Mouse (Mus musculus) ES-Bruce4 (cell line): Measurements from ENCODE around the gene Ptk6. TPM values are rescaled to one million over a fixed set of nuclear protein-coding genes. Genes with fewer than 3 reads are reported as not detected.

Source experiments
- H3K27ac ChIP-seq: 2 replicates; pipeline ENCODE4 v1.5.1; 2012; ENCODE audit warnings: low read length, inconsistent platforms; ENCODE audit not compliant: insufficient read depth
- H3K27me3 ChIP-seq: 2 replicates; pipeline ENCODE4 v1.6.1; 2012; ENCODE audit warnings: mild to moderate bottlenecking, low read length, inconsistent platforms; ENCODE audit not compliant: control insufficient read depth, poor library complexity, insufficient read depth, severe bottlenecking
- H3K36me3 ChIP-seq: 2 replicates; pipeline ENCODE4 v1.6.1; 2012; ENCODE audit warnings: inconsistent platforms, mild to moderate bottlenecking, low read length, moderate library complexity; ENCODE audit not compliant: control insufficient read depth, poor library complexity, insufficient read depth, severe bottlenecking
- H3K4me1 ChIP-seq: one replicate; pipeline ENCODE4 v1.8.1; 2011; ENCODE audit warnings: low read length; ENCODE audit not compliant: control insufficient read depth, insufficient read depth
- H3K4me3 ChIP-seq: 2 replicates; pipeline ENCODE4 v1.5.1; 2011; ENCODE audit warnings: low read depth, mild to moderate bottlenecking, low read length
- H3K9ac ChIP-seq: 2 replicates; pipeline ENCODE4 v1.6.1; 2012; ENCODE audit warnings: low read depth, mild to moderate bottlenecking, inconsistent platforms; ENCODE audit not compliant: poor library complexity, severe bottlenecking
- H3K9me3 ChIP-seq: replicated peaks from 2 replicates; pipeline ENCODE4 v1.6.1; 2012; ENCODE audit warnings: mild to moderate bottlenecking, low read length, inconsistent platforms; ENCODE audit not compliant: control insufficient read depth, poor library complexity, insufficient read depth, severe bottlenecking
- CTCF ChIP-seq: IDR thresholded peaks from one replicate; pipeline ENCODE4 v1.8.1; 2011; ENCODE audit warnings: low read depth, low read length
- EP300 ChIP-seq: IDR thresholded peaks from 2 replicates; pipeline ENCODE4 v1.6.1; 2011; ENCODE audit warnings: low read depth, low read length; ENCODE audit not compliant: insufficient read depth
- POLR2A ChIP-seq: IDR thresholded peaks from one replicate; pipeline ENCODE4 v1.8.1; 2011; ENCODE audit warnings: low read length; ENCODE audit not compliant: insufficient read depth
- polyA plus RNA-seq: library from polyadenylated mRNA; stranded (reverse); fragments of >200 nt; gene quantifications from 2 replicates; pipeline ENCODE4 v1.2.4, GENCODE M21; 2011; ENCODE audit warnings: low read depth; ENCODE audit not compliant: missing spikeins, insufficient read depth, insufficient read length

The Ptk6 gene
- polyA plus RNA-seq, 1 experiment = not detected

DNA sequence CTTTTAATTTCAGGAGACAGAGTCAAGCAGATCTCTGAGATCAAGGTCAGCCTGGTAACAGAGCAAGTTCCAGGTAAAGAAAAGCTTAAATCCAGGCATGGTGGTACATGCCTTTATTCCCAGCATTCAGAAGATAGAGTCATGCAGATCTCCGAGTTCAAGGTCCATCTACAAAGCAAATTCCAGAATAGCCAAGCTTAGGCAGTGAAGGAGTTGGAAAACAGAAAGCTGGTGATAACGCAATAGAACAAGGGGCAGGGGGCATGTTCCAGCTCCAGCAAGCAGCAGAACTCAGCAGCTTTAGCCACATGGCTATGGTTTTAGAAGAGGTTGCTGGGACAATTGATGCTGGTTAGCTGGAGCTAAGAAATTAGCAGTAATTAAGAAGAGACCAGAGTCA is 22.4 kb upstream of the Ptk6 start:
- Histone ChIP-seq H3K27me3 (no peaks in the 10 kb centered on the region), H3K27ac (no peak overlapping the region), H3K9me3 (no peaks in the 10 kb centered on the region), H3K9ac (no peak overlapping the region), H3K4me3 (no peak overlapping the region), H3K36me3 (no peaks in the 10 kb centered on the region), H3K4me1 (no peaks in the 10 kb centered on the region)
- TF ChIP-seq POLR2A (no peak), CTCF (no peak), EP300 (no peak)

DNA sequence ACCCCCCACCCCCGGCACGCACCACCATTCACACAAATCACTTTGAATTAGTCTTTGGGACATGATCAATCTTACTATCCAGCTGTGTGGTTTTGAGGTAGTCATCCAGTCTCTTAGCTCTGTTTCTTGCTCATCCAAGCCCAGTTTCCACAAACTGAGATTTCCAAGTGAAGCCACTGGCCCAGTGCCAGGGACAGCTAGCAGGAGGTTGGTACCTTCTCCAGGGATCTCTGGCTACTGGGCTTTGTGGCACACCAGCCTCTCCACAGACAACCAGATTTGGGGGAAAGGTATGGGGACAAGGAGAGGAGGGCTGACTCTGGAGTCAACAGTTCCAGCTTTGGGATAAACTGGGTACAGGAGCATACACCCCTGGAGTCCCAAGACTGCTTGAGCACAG is 17.8 kb upstream of the Ptk6 start:
- no peaks in the 10 kb centered on the region for H3K27me3 ChIP-seq
- TF ChIP-seq POLR2A (no peak), CTCF (no peak), EP300 (no peak)
- H3K27ac ChIP-seq = no peak overlapping the region
- no peaks in the 10 kb centered on the region for H3K9me3 ChIP-seq
- H3K4me1 ChIP-seq = no peaks in the 10 kb centered on the region
- no peaks in the 10 kb centered on the region for H3K36me3 ChIP-seq
- H3K4me3 ChIP-seq = no peak overlapping the region
- no peak overlapping the region for H3K9ac ChIP-seq

DNA sequence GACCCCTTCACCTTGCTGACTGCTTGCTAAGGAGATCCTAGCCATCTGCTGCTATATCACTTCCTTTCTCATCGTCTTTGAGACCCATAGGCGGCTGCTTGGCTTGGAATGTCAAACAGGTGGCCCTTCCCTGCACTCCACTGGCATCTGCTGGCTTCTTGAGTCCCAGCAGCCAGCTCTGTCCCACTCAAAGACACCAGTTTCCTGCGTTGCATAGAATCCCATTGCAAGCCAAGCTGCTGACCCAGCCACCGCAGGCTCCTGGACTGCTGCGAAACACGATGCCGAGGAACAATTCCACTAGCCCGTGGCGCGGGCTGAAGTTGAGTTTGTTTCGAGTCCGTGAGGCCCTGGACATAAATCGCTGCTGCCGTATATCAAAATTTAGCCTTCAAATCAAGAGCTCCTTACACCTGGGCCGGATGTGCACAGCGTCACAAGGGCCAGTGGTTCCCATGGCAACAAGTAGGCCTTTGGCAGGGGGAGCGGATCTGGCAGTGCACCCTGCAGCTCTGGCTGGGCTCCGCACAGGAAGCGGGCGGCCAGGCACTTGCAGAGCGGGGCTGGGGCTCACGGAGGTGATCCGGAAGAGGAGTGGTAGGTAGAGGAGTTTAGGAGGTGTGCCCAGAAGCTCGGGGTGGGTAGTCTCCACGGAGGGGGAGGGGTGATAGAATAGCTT is 17.1 kb upstream of the Ptk6 start, which contains the start of gene Fndc11:
TSS of gene Fndc11 (plus strand) at position 476 of the 679 bp plus-strand sequence.
- TF ChIP-seq CTCF (no peak), POLR2A (no peak), EP300 (no peak)
- H3K27me3 ChIP-seq = no peaks in the 10 kb centered on the region
- peak within 1 kb of the TSS; percentile 20 for H3K4me3 ChIP-seq
- no peak within 1 kb of the TSS for H3K27ac ChIP-seq
- no peaks in the 10 kb centered on the region for H3K4me1 ChIP-seq
- no peaks in the 10 kb centered on the region for H3K9me3 ChIP-seq
- H3K36me3 ChIP-seq = no peaks in the 10 kb centered on the region
- no peak within 1 kb of the TSS for H3K9ac ChIP-seq

DNA sequence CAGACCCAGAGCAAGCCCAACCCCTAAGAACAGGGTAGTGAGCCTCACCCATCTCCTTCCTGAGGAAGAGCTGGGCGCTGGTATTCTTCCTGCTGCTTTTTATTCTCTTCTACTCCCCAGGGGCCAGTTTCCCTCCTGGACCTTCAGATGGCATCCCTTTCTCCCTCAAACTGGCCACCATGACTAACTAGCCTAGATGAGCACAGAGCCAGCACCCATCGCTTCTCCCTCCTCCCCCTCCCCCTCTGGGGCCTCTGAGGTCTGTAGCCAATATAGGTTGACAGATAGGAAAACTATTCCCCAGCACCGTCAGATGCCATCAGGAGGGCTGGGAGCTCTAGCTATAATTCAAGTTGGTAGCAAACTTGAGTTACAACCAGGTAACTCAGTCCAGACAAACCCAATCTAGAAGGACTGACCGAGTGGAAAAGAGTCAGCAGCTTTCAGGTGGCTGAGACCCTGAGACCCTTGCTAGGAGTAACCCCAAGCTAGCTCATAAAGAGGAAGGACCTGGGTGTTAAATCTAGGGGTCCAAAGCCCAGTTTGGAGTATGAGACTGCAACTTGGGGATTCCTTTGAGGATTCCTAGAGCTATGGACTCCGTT is 16.4 kb upstream of the Ptk6 start:
- TF ChIP-seq POLR2A = no peak
- no peak for TF ChIP-seq EP300
- no peak for TF ChIP-seq CTCF
- H3K27me3 ChIP-seq = no peaks in the 10 kb centered on the region
- no peak overlapping the region for H3K27ac ChIP-seq
- H3K9me3 ChIP-seq = no peaks in the 10 kb centered on the region
- no peaks in the 10 kb centered on the region for H3K4me1 ChIP-seq
- H3K4me3 ChIP-seq = no peak overlapping the region
- no peak overlapping the region for H3K9ac ChIP-seq
- no peaks in the 10 kb centered on the region for H3K36me3 ChIP-seq

DNA sequence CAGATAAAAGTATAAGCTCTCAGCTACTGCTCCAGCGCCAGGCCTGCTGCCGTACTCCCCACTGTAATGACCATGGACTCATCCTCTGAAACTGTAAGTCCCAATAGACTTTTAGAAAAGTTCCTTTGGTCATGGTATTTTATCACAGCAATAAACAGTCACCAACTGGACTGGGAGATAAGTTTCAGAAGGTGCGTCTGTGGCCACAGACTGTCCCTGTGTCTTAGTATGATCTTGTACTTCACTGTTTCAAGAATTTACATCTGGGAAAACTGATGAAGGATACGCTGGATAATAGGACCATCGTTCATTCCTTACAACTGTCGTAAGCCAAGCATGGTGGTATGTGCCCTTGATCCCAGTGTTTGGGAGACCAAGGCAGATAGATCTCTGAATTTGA is 13.4 kb upstream of the Ptk6 start:
- peaks cover 1% of the 10 kb centered on the region for H3K4me1 ChIP-seq
- no peak overlapping the region for H3K27ac ChIP-seq
- H3K9ac ChIP-seq = no peak overlapping the region
- TF ChIP-seq EP300 (no peak), CTCF (no peak), POLR2A (no peak)
- no peaks in the 10 kb centered on the region for H3K27me3 ChIP-seq
- no peaks in the 10 kb centered on the region for H3K36me3 ChIP-seq
- no peaks in the 10 kb centered on the region for H3K9me3 ChIP-seq
- H3K4me3 ChIP-seq = no peak overlapping the region

DNA sequence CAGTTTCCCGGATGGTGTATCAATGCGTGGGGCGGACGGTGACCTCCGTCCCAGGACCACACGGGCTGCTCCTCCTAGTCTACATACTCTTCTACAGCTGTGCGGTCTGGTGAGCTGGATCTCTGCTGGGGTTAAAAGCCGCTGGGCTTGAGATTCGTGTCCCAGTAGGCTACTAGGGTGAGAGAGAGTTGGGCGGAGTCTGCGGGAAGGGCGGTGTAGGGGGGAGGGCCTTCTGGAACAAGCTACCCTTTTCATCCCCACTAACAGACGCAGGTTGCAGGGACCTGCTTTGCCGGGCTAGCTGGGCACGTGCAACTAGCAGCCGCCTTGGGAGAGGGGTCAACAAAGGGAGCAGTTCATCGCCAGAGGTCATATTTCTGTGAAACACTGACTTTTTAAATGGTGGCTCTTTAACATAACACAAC is 10.4 kb upstream of the Ptk6 start, which contains the start of gene Srms:
TSS of gene Srms (minus strand) at position 165 of the 425 bp plus-strand sequence.
- Histone ChIP-seq H3K9ac (peak within 1 kb of the TSS; percentile 35), H3K4me3 (peak within 1 kb of the TSS; percentile 67), H3K36me3 (no peaks in the 10 kb centered on the region), H3K27ac (no peak within 1 kb of the TSS), H3K27me3 (no peaks in the 10 kb centered on the region), H3K9me3 (no peaks in the 10 kb centered on the region), H3K4me1 (peaks cover 1% of the 10 kb centered on the region)
- TF ChIP-seq CTCF (no peak), POLR2A (no peak), EP300 (peak; percentile 75; the same call in 1 of the 2 replicates)
